Mouse (Mus musculus) small intestine, adult 2 months (tissue): ENCODE measurements around the gene Prcd.

ENCODE experiments used
- CTCF ChIP-seq: fragments of 200-500 bp; IDR thresholded peaks from 2 replicates; pipeline ENCODE4 v1.5.1; 2012; ENCODE audit warnings: low read depth, mild to moderate bottlenecking, control low read depth, inconsistent platforms, low read length, moderate library complexity, mixed read lengths; ENCODE audit not compliant: insufficient replicate concordance, insufficient read length; ENCODE audit errors: extremely low read depth
- POLR2A ChIP-seq: fragments of 200-500 bp; IDR thresholded peaks from 2 replicates; pipeline ENCODE4 v1.6.1; 2012; ENCODE audit warnings: low read depth, mild to moderate bottlenecking, control low read depth, inconsistent platforms, low read length, moderate library complexity

DNA sequence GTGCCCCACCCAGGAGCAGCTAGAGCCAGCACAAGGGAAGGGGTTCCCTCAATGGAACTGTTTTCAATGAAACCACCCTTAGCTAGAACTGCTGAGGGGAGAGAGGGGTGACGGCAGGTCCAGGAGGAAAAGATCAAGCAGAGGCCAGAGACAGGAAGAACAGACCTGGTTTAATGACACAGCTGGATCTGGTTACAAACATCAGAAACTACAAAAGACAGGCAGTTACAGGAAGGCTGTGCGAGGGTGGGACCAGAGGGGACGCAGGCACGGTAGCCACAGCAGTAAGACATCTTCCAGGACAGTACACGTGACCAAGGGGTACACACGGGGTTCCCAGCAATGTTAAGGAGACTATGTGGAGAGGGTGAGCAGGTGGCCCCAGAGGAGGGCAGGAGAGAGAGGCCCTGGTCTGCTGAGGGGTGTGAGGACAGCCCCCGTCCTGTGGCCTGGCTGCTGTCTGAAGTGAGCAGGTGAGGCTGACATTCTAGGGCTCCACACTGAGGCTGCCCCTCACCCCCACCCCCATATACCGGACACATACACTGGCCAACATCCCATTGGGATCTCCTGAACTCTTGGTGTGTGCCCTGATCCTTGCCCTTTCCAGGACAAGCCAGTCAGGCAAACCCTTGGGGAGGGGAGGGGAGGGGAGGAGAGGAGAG, 7.8 kb upstream of the Prcd start:
- no peak for TF ChIP-seq POLR2A
- TF ChIP-seq CTCF = no peak
